Mouse (Mus musculus) E14TG2a.4 (cell line): ENCODE results near the gene Plk5.

Source experiments
- CTCF ChIP-seq: conservative IDR thresholded peaks from 2 replicates; pipeline ENCODE4 v1.5.1; 2014; ENCODE audit warnings: low read length
- NANOG ChIP-seq: IDR thresholded peaks from 2 replicates; pipeline ENCODE4 v1.6.1; 2014; ENCODE audit warnings: borderline replicate concordance, low read length, mixed read lengths
- POU5F1 ChIP-seq: IDR thresholded peaks from 2 replicates; pipeline ENCODE4 v1.6.1; 2014; ENCODE audit warnings: low read length, borderline replicate concordance

- TF ChIP-seq CTCF (no peak), NANOG (no peak), POU5F1 (no peak)
Observed at GRCm38 (mm10) chr10:80341491-80342304, 14.6 kb upstream of the Plk5 start.
